Mouse (Mus musculus) hindbrain, postnatal 0 days (tissue): ENCODE measurements around the gene Hpse. TPM values are rescaled to one million over a fixed set of nuclear protein-coding genes. Genes with fewer than 3 reads are reported as not detected.

Source experiments
- ATAC-seq: fragments of 200-750 bp; cut with Nextera tagmentation; 2 replicates; pipeline ENCODE4 v1.8.0; 2017; ENCODE audit warnings: mild to moderate bottlenecking, moderate TSS enrichment, moderate library complexity
- DNase-seq: peaks from one replicate; pipeline ENCODE4 v3.0.0-alpha.2; 2015; ENCODE audit warnings: low spot score
- H3K27ac ChIP-seq: fragments of 300-500 bp; sonication (generic); 2 replicates; pipeline ENCODE4 v1.5.1; 2014; ENCODE audit warnings: mild to moderate bottlenecking
- H3K27me3 ChIP-seq: fragments of 300-500 bp; sonication (generic); 2 replicates; pipeline ENCODE4 v1.6.1; 2014; ENCODE audit warnings: low read length, mixed read lengths; ENCODE audit not compliant: insufficient read depth
- H3K36me3 ChIP-seq: fragments of 300-500 bp; sonication (generic); 2 replicates; pipeline ENCODE4 v1.6.1; 2014; ENCODE audit warnings: low read length, mixed read lengths; ENCODE audit not compliant: insufficient read depth
- H3K4me1 ChIP-seq: fragments of 300-500 bp; sonication (generic); 2 replicates; pipeline ENCODE4 v1.6.1; 2014; ENCODE audit warnings: antibody characterized with exemption, low read length, mixed read lengths; ENCODE audit not compliant: insufficient read depth
- H3K4me2 ChIP-seq: fragments of 300-500 bp; sonication (generic); 2 replicates; pipeline ENCODE4 v1.6.1; 2014; ENCODE audit warnings: low read depth, mild to moderate bottlenecking, low read length, moderate library complexity, mixed read lengths
- H3K4me3 ChIP-seq: fragments of 300-500 bp; sonication (generic); 2 replicates; pipeline ENCODE4 v1.5.1; 2014; ENCODE audit warnings: low read length
- H3K9ac ChIP-seq: fragments of 300-500 bp; sonication (generic); replicated peaks from 2 replicates; pipeline ENCODE4 v1.6.1; 2014; ENCODE audit warnings: mild to moderate bottlenecking, low read length, moderate library complexity, mixed read lengths
- H3K9me3 ChIP-seq: fragments of 300-500 bp; sonication (generic); 2 replicates; pipeline ENCODE4 v1.6.1; 2016; ENCODE audit warnings: low read length, mixed read lengths
- CTCF ChIP-seq: IDR thresholded peaks from 2 replicates; pipeline ENCODE4 v1.5.1; 2016; ENCODE audit warnings: antibody characterized with exemption, control low read depth, low read depth
- WGBS: fragments of 180-500 bp; shearing (Covaris S2); extraction: QIAGEN DNeasy Blood & Tissue Kit; methylation state at CpG from one replicate; pipeline ENCODE4 v1.1.7; 2014; 5-methylcytosine and 5-hydroxymethylcytosine counted together
- polyA plus RNA-seq: library from polyadenylated mRNA; unstranded; fragments of >200 nt; fragmentation: Nextera tagmentation; extraction: Ambion mirVana; gene quantifications from 2 replicates; pipeline ENCODE4 v1.2.1, GENCODE M21; 2015
- total RNA-seq: library from RNA; depleted of rRNA; stranded (reverse); fragments of >200 nt; gene quantifications from 2 replicates; pipeline ENCODE4 v1.2.3, GENCODE M21; 2014

The Hpse gene
- total and polyA plus RNA-seq, 2 experiments from 2014 or later: 0.79 to 1.3 TPM

- no peaks in the 10 kb centered on the region for H3K36me3 ChIP-seq
- H3K27ac ChIP-seq: no peak overlapping the region
- DNase-seq: no peak
- 73% methylated on average over 2 of the region's 2 CpGs for WGBS
- H3K27me3 ChIP-seq: no peaks in the 10 kb centered on the region
- H3K9me3 ChIP-seq: no peaks in the 10 kb centered on the region
- no peak for TF ChIP-seq CTCF
- ATAC-seq: no peak
- no peak overlapping the region for H3K4me2 ChIP-seq
- H3K9ac ChIP-seq: no peak overlapping the region
- no peak overlapping the region for H3K4me3 ChIP-seq
- H3K4me1 ChIP-seq: no peaks in the 10 kb centered on the region
Observed at GRCm38 (mm10) chr5:100697886-100698285, 21.6 kb downstream of the Hpse start.

DNA sequence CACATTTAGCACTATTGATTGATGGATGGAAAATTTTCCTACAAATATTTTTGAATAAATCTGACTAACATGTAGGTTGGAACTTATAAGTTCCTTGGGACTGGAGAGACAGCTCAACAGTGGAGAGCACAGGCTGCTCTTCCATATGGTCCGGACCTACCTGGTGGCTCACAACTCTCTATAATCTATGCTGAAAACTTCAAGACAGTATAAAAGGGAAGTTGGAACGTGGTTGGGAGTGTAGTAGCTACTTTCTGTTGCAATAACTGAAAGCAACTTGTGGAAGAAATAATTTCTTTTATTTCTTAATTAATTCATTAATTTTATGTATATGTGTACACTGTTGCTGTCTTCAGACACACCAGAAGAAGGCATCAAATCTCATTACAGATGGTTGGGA lies 22.1 kb downstream of the Hpse start:
- no peaks in the 10 kb centered on the region for H3K9me3 ChIP-seq
- DNase-seq (no peak), ATAC-seq (no peak)
- H3K4me1 ChIP-seq: no peaks in the 10 kb centered on the region
- H3K4me2 ChIP-seq: no peak overlapping the region
- H3K36me3 ChIP-seq: no peaks in the 10 kb centered on the region
- no peak overlapping the region for H3K4me3 ChIP-seq
- TF ChIP-seq CTCF: no peak
- no peaks in the 10 kb centered on the region for H3K27me3 ChIP-seq
- no peak overlapping the region for H3K27ac ChIP-seq
- WGBS: 71% methylated on average over 2 of the region's 2 CpGs
- H3K9ac ChIP-seq: no peak overlapping the region

GRCm38 (mm10) chr5:100685631-100686030 lies 33.9 kb downstream of the Hpse start:
- H3K9ac ChIP-seq: no peak overlapping the region
- H3K4me2 ChIP-seq: no peak overlapping the region
- no peaks in the 10 kb centered on the region for H3K27me3 ChIP-seq
- H3K9me3 ChIP-seq: no peaks in the 10 kb centered on the region
- peak; percentile 35 for TF ChIP-seq CTCF
- no peak overlapping the region for H3K27ac ChIP-seq
- no peak for ATAC-seq
- H3K4me3 ChIP-seq: no peak overlapping the region
- no peaks in the 10 kb centered on the region for H3K4me1 ChIP-seq
- no peaks in the 10 kb centered on the region for H3K36me3 ChIP-seq
- 58% methylated on average over 4 of the region's 4 CpGs for WGBS
- DNase-seq: no peak

- H3K4me2 ChIP-seq: no peak overlapping the region
- DNase-seq (no peak), ATAC-seq (no peak)
- H3K36me3 ChIP-seq: no peaks in the 10 kb centered on the region
- TF ChIP-seq CTCF: no peak
- no peaks in the 10 kb centered on the region for H3K9me3 ChIP-seq
- no peak overlapping the region for H3K27ac ChIP-seq
- H3K27me3 ChIP-seq: no peaks in the 10 kb centered on the region
- WGBS: 78% methylated on average over 6 of the region's 6 CpGs
- H3K4me1 ChIP-seq: no peaks in the 10 kb centered on the region
- H3K9ac ChIP-seq: no peak overlapping the region
- no peak overlapping the region for H3K4me3 ChIP-seq
Observed at GRCm38 (mm10) chr5:100680542-100680933, 39.0 kb downstream of the Hpse start.

DNA sequence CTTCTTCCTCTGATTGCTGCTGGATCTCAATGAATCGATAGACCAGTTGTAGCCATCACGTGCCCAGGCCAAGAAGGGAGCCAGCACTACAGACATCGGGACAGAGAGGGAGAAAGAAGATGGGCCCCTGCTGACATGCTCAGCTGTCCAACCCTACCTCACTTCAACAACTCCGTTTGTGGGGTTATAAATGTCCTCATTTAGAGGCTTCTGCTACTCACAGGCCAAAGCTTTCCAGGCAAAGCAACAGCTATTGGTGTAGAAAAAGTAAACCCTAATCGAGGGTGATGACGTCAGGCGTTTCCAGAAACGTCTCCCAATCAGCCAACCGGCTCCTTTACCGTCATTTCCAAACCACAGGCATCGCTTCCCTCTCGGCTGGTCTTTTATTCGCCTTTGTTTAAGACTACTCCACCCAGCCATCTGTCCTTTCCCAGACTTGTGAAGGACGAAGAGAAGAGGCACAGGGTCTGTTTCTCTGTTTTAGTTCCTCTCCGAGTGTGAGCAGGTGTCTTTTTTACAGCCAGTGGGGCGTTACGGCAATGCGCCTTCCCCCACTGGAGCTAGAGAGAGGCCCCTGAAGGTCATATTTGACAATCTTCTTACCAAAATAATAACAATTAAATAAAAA lies 39.5 kb downstream of the Hpse start:
- Histone ChIP-seq H3K4me2 (no peak overlapping the region), H3K36me3 (no peaks in the 10 kb centered on the region), H3K9me3 (no peaks in the 10 kb centered on the region), H3K4me3 (no peak overlapping the region), H3K27me3 (no peaks in the 10 kb centered on the region), H3K9ac (no peak overlapping the region), H3K4me1 (no peaks in the 10 kb centered on the region), H3K27ac (no peak overlapping the region)
- 55% methylated on average over 18 of the region's 18 CpGs for WGBS
- DNase-seq (no peak), ATAC-seq (no peak)
- no peak for TF ChIP-seq CTCF

GRCm38 (mm10) chr5:100674711-100675376 lies 44.7 kb downstream of the Hpse start, which contains the start of gene Coq2:
Gene Coq2 (minus strand): TSS chr5:100675140.
- Histone ChIP-seq H3K27ac (peak within 1 kb of the TSS; percentile 78), H3K4me2 (peak within 1 kb of the TSS; percentile 78), H3K4me1 (no peaks in the 10 kb centered on the region), H3K4me3 (peak within 1 kb of the TSS; percentile 78), H3K9me3 (no peaks in the 10 kb centered on the region), H3K27me3 (no peaks in the 10 kb centered on the region), H3K36me3 (no peaks in the 10 kb centered on the region), H3K9ac (peak within 1 kb of the TSS; percentile 93)
- DNase-seq (peak; percentile 88), ATAC-seq (peak; percentile 34; the same call in 1 of the 2 replicates)
- 10% methylated on average over 17 of the region's 17 CpGs for WGBS
- TF ChIP-seq CTCF: peak; percentile 83
